Mouse (Mus musculus) heart, adult 2 months (tissue): Measurements from ENCODE around the gene Celf6.

Experiments used
- CTCF ChIP-seq: fragments of 200-600 bp; IDR thresholded peaks from 2 replicates; pipeline ENCODE4 v1.8.1; 2022; ENCODE audit warnings: antibody characterized with exemption, mild to moderate bottlenecking, moderate library complexity
- POLR2A ChIP-seq: fragments of 200-500 bp; IDR thresholded peaks from 2 replicates; pipeline ENCODE4 v1.6.1; 2011; ENCODE audit warnings: mild to moderate bottlenecking, low read depth, low read length, control low read depth; ENCODE audit not compliant: insufficient read depth

DNA sequence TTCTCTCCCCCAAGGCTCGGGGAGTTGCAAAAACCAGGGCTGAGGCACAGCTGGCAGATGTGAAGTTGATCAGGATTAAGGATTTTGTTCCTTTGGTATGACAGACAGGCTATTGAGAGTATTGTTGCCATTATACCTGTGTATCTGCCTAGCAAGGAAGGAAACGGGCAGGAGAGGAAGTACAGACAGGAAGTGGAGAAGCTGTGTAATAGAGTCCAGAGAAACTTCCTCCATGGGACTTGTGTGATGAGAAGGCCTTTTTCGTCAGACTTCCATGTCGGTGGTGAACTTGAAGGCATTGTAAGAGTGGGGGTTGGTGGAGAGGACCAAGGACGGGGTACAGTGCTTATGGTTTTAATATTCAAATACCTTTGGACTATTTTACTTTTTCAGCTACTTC is 26.7 kb upstream of the Celf6 start:
- TF ChIP-seq POLR2A (no peak), CTCF (no peak)
